Mouse (Mus musculus) embryonic facial prominence, embryonic 12.5 days (tissue): ENCODE results near the gene Gchfr. TPM values are rescaled to one million over a fixed set of nuclear protein-coding genes. Genes with fewer than 3 reads are reported as not detected.
A peak's percentile ranks its signal among the peaks of the same experiment; 100 is the strongest.

ENCODE experiments used
- ATAC-seq: fragments of 200-750 bp; cut with Nextera tagmentation; 2 replicates; pipeline ENCODE4 v1.8.0; 2017; ENCODE audit not compliant: insufficient number of reproducible peaks, insufficient read depth, low FRiP score, low TSS enrichment
- H3K27ac ChIP-seq: fragments of 300-500 bp; sonication (generic); 2 replicates; pipeline ENCODE4 v1.5.1; 2016; ENCODE audit warnings: mild to moderate bottlenecking
- H3K27me3 ChIP-seq: fragments of 300-500 bp; sonication (generic); 2 replicates; pipeline ENCODE4 v1.6.1; 2016; ENCODE audit warnings: mild to moderate bottlenecking, moderate library complexity
- H3K36me3 ChIP-seq: fragments of 300-500 bp; sonication (generic); 2 replicates; pipeline ENCODE4 v1.6.1; 2016; ENCODE audit warnings: mild to moderate bottlenecking
- H3K4me1 ChIP-seq: fragments of 300-500 bp; sonication (generic); 2 replicates; pipeline ENCODE4 v1.6.1; 2016
- H3K4me2 ChIP-seq: fragments of 300-500 bp; sonication (generic); replicated peaks from 2 replicates; pipeline ENCODE4 v1.6.1; 2016; ENCODE audit warnings: mild to moderate bottlenecking, moderate library complexity
- H3K4me3 ChIP-seq: fragments of 300-500 bp; sonication (generic); 2 replicates; pipeline ENCODE4 v1.5.1; 2016; ENCODE audit warnings: mild to moderate bottlenecking
- H3K9ac ChIP-seq: fragments of 300-500 bp; sonication (generic); 2 replicates; pipeline ENCODE4 v1.6.1; 2016; ENCODE audit warnings: mild to moderate bottlenecking, moderate library complexity
- H3K9me3 ChIP-seq: fragments of 300-500 bp; sonication (generic); 2 replicates; pipeline ENCODE4 v1.6.1; 2016; ENCODE audit warnings: mild to moderate bottlenecking, moderate library complexity
- WGBS: fragments of 180-500 bp; shearing (Covaris S2); methylation state at CpG from one replicate; pipeline ENCODE4 v1.1.7; 2016; 5-methylcytosine and 5-hydroxymethylcytosine counted together
- polyA plus RNA-seq: library from polyadenylated mRNA; unstranded; fragments of >200 nt; fragmentation: Nextera tagmentation; extraction: Ambion mirVana; gene quantifications from 2 replicates; pipeline ENCODE4 v1.2.1, GENCODE M21; 2016

The Gchfr gene
- polyA plus RNA-seq, 1 experiment from 2014 or later = 5.2 TPM

DNA sequence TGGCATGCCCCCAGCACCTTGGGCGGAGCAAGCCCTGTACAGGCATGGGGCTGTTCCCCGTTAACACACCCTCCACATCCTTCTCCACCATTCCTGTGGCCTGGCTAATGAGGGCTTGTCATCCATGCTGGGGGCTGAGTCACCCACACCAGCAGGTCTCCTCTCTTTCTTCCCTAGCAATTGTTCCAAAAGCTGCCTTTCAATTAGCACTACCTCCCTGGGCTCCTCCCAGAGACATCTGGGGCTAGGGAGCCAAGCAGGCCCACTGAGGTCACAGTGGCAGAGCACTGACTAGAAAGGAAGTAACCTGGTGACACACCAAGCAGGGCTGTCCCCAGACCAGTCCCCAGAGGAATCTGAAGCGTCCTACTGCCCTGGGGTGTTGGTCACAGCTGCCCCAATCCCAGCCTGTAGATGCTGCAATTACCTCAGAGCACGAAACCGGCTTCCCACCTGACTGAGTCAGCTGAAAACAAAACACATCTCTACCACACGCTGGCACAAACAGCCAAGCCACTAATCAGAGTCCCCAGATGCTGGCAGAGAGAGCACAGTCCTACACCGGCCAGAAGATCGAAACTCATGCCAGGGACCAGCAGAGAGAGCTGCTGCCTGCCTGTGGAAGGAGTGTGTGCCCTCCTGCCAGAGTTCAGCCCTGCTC is 6.5 kb downstream of the Gchfr start, which contains the start of gene Gm14137:
Gene Gm14137, plus strand, starts transcription at position 519 of the 661 bp plus-strand sequence.
- no peak for ATAC-seq
- WGBS = 31% methylated on average over 8 of the region's 8 CpGs
- no peaks in the 10 kb centered on the region for H3K27me3 ChIP-seq
- no peaks in the 10 kb centered on the region for H3K9me3 ChIP-seq
- no peak within 1 kb of the TSS for H3K9ac ChIP-seq
- H3K4me2 ChIP-seq = no peak within 1 kb of the TSS
- peaks cover 15% of the 10 kb centered on the region; the same call in 1 of the 2 replicates for H3K36me3 ChIP-seq
- no peak within 1 kb of the TSS for H3K27ac ChIP-seq
- peaks cover 14% of the 10 kb centered on the region; the same call in 1 of the 2 replicates for H3K4me1 ChIP-seq
- no peak within 1 kb of the TSS for H3K4me3 ChIP-seq

DNA sequence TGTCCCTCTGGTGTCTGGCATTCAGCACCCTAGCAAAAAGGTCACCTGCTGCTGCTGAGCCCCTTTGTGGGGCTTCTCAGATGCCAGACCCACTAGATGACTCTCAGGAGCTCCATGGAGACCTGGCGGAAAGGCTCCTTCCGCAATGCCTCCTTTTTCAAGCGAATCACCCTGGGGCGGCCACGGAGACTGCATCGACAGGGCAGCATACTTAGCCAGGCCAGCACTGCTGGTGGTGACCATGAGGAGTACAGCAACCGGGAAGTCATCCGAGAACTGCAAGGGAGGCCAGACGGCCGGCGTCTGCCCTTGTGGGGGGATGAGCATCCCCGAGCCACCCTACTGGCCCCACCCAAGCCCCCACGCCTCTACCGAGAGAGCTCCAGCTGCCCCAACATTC is 7.3 kb downstream of the Gchfr start:
- peaks cover 14% of the 10 kb centered on the region; the same call in 1 of the 2 replicates for H3K4me1 ChIP-seq
- ATAC-seq = no peak
- no peak overlapping the region for H3K4me3 ChIP-seq
- 51% methylated on average over 14 of the region's 14 CpGs for WGBS
- no peak overlapping the region for H3K4me2 ChIP-seq
- H3K36me3 ChIP-seq = peaks cover 22% of the 10 kb centered on the region
- no peaks in the 10 kb centered on the region for H3K9me3 ChIP-seq
- no peak overlapping the region for H3K27ac ChIP-seq
- no peaks in the 10 kb centered on the region for H3K27me3 ChIP-seq
- no peak overlapping the region for H3K9ac ChIP-seq

DNA sequence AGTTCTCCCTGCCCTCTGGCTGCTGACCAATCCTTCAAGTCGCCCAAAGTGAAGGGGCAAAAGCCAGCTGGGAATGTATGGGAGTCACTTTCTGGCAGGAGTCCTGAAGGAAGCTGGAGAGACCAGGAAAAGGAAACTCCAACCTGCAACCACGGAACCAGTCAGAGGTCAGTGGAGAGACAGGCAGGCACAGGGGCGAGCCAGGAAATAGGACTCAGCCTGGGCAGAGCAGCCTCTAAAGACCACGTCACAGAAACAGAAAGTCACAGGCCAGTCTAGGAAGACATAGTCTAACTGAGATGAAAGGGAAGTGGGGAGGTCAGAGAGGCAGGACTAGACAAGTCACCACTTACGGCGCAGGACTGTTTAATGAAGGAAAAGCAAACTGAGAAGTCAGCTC is 8.0 kb downstream of the Gchfr start:
- no peak overlapping the region for H3K9ac ChIP-seq
- H3K4me3 ChIP-seq = no peak overlapping the region
- H3K4me1 ChIP-seq = peaks cover 14% of the 10 kb centered on the region; the same call in 1 of the 2 replicates
- 61% methylated on average over 6 of the region's 6 CpGs for WGBS
- H3K4me2 ChIP-seq = no peak overlapping the region
- H3K27me3 ChIP-seq = no peaks in the 10 kb centered on the region
- no peak for ATAC-seq
- H3K9me3 ChIP-seq = no peaks in the 10 kb centered on the region
- no peak overlapping the region for H3K27ac ChIP-seq
- H3K36me3 ChIP-seq = peaks cover 30% of the 10 kb centered on the region

DNA sequence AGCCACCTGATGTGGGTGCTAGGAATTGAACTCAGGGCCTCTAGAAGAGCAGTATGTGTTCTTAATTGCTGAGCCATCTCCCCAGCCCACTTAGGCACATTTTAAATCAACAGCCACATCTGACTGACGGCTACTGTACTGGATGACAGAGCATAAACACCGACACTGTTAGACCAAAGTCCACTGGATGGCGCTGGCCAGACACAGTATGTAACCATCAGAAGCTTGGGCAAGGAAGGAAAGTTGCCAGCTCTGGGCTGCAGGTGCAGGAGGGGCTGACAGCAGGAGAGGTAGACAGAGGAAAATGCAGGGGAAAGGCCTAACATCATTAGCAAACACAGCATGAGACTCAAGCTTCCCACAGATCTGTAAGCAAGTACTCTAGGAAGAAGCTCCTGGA is 9.2 kb downstream of the Gchfr start:
- 63% methylated on average over 3 of the region's 3 CpGs for WGBS
- ATAC-seq = no peak
- Histone ChIP-seq H3K4me2 (no peak overlapping the region), H3K4me1 (peaks cover 13% of the 10 kb centered on the region; the same call in 1 of the 2 replicates), H3K9me3 (no peaks in the 10 kb centered on the region), H3K27ac (no peak overlapping the region), H3K36me3 (peaks cover 33% of the 10 kb centered on the region), H3K4me3 (no peak overlapping the region), H3K27me3 (no peaks in the 10 kb centered on the region), H3K9ac (no peak overlapping the region)

DNA sequence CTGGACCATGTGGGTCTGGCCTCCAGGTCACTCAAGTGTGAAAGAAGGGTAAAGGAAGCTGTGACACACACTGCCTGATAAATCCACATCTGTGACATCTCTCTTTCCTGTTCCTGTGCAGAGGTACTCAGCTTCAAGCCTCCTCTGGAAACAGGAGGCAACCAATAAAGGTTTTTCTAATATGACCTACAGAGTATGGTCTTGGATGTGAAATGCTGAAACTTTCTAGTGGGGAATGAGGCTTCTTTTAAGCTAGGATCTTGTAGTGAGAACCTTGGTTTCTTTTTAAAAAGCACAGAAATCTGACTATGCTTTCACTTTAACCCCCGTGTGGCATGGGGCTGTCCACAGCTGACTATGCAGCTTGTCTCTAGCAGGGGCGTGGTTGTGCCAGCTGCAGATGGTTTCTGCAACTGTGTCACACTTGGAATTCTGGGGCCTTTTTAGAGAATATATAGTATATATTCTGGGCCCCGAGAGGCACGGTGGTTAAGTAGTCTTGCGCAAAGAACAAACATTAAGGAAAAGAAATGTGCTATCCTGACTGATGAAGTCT is 9.9 kb downstream of the Gchfr start:
- no peaks in the 10 kb centered on the region for H3K9me3 ChIP-seq
- ATAC-seq = no peak
- H3K4me2 ChIP-seq = no peak overlapping the region
- H3K9ac ChIP-seq = no peak overlapping the region
- 89% methylated on average over 5 of the region's 5 CpGs for WGBS
- H3K27me3 ChIP-seq = no peaks in the 10 kb centered on the region
- H3K36me3 ChIP-seq = peaks cover 28% of the 10 kb centered on the region
- H3K4me1 ChIP-seq = peaks cover 10% of the 10 kb centered on the region; the same call in 1 of the 2 replicates
- no peak overlapping the region for H3K27ac ChIP-seq
- no peak overlapping the region for H3K4me3 ChIP-seq

DNA sequence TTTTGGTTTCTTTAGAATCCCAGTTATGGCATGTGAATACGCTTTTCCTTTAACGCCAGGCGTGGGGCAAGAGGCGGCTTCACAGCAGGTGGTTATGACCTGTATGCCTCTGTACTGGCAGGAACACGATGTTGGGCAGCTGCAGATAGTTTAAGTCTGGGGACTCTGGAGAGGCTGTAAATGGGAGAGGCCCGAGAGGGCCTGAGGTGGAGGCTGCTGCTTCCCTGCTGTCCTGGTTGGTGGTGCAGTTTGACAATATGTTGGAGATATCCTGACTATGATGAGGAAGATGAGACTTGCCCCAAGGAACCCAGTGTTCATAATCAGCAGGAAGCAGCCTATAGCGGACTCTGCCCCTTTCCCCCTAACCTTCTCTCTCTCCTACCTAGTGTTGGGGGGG is 15.3 kb downstream of the Gchfr start:
- Histone ChIP-seq H3K4me3 (no peak overlapping the region), H3K27me3 (no peaks in the 10 kb centered on the region), H3K27ac (no peak overlapping the region), H3K9ac (no peak overlapping the region), H3K4me2 (no peak overlapping the region), H3K9me3 (no peaks in the 10 kb centered on the region), H3K4me1 (no peaks in the 10 kb centered on the region), H3K36me3 (peaks cover 45% of the 10 kb centered on the region)
- no peak for ATAC-seq
- WGBS = 81% methylated on average over 7 of the region's 7 CpGs

DNA sequence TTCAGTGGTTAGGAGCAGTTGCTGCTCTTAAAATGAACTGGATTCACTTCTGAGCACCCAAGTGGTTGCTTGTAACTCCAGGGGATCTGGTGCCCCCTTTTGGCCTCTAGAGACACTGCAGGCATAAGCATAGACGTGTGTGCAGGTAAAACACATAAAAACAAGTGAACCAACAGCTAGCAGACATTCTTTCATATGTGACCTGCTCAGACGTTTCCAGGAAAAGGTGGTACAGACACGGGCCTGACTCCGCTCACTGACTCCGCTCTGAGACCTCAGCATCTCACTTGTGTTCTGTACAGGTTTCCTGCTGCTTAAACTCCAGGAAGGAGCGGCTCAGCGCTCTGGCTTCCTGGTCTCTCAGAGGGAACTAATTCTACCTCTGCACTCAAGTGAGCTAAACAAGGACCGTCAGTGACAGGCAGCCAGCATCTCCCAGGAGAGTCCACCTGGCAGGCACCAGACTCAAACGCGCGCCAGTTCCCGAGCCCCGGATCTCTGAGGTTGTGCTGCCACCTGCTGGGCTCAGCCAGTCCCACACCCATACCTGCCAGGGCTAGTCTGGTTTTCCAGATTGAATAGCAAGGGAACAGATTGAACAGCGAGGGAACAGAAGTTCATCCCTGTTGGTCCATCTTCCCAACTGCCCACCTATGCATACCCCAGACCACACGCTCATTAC is 21.6 kb downstream of the Gchfr start:
- H3K36me3 ChIP-seq = peaks cover 9% of the 10 kb centered on the region
- H3K4me2 ChIP-seq = peak overlapping the region; percentile 70
- 8% methylated on average over 15 of the region's 15 CpGs for WGBS
- ATAC-seq = 0 out of 2 replicates have a peak, but pooled peaks have one; percentile 52
- 0 out of 2 replicates have a peak, but pooled peaks cover 4% of the 10 kb centered on the region for H3K4me1 ChIP-seq
- peak overlapping the region; percentile 31 for H3K9ac ChIP-seq
- no peaks in the 10 kb centered on the region for H3K9me3 ChIP-seq
- H3K4me3 ChIP-seq = peak overlapping the region; percentile 35
- H3K27ac ChIP-seq = peak overlapping the region; percentile 9; the same call in 1 of the 2 replicates
- H3K27me3 ChIP-seq = no peaks in the 10 kb centered on the region

DNA sequence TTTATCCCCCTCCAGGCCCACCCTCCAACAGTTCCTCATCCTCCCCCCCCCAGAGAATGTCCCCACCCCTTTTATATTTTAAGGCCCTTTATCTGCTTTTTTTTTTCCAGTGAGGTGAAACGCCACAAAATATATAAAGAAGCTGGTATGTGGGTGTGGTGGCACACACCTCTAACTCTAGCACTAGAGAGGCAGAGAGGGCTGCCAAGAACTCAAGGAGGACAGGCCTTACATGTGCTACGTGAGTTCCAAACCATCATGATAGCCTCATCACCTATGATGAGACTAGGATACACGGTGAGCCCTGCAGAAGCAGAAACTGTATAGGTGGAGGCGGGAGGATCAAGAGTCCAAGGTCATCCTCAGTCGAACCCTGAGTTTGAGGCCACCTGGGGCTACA is 23.4 kb downstream of the Gchfr start:
- H3K27me3 ChIP-seq = no peaks in the 10 kb centered on the region
- ATAC-seq = no peak
- H3K36me3 ChIP-seq = no peaks in the 10 kb centered on the region
- H3K4me1 ChIP-seq = peaks cover 6% of the 10 kb centered on the region; the same call in 1 of the 2 replicates
- 77% methylated on average over 5 of the region's 5 CpGs for WGBS
- H3K4me2 ChIP-seq = no peak overlapping the region
- no peak overlapping the region for H3K9ac ChIP-seq
- no peaks in the 10 kb centered on the region for H3K9me3 ChIP-seq
- no peak overlapping the region for H3K27ac ChIP-seq
- no peak overlapping the region for H3K4me3 ChIP-seq

DNA sequence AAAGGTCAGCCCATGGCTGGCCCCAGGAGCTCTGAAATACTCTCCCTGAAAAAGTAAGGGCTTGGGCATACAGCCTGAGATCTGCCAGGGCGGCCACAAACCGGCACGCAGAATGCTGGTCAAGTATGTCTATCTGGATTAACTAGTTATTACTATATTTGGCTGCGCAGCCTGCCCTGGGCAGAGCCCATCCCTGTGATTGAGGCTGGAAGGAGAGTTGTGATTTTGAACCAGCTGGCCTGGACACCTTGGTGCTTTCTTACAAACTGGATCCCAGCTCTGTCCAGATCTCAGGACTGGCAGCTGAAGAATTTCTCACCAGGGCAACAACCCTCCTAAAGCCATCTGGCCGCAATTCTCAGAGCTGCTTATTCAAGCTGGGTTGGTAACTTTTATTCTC is 26.6 kb downstream of the Gchfr start:
- H3K27ac ChIP-seq = no peak overlapping the region
- H3K4me3 ChIP-seq = no peak overlapping the region
- no peak overlapping the region for H3K9ac ChIP-seq
- no peaks in the 10 kb centered on the region for H3K9me3 ChIP-seq
- H3K4me2 ChIP-seq = no peak overlapping the region
- H3K27me3 ChIP-seq = no peaks in the 10 kb centered on the region
- no peaks in the 10 kb centered on the region for H3K36me3 ChIP-seq
- H3K4me1 ChIP-seq = peaks cover 15% of the 10 kb centered on the region
- 88% methylated on average over 5 of the region's 5 CpGs for WGBS
- ATAC-seq = no peak

DNA sequence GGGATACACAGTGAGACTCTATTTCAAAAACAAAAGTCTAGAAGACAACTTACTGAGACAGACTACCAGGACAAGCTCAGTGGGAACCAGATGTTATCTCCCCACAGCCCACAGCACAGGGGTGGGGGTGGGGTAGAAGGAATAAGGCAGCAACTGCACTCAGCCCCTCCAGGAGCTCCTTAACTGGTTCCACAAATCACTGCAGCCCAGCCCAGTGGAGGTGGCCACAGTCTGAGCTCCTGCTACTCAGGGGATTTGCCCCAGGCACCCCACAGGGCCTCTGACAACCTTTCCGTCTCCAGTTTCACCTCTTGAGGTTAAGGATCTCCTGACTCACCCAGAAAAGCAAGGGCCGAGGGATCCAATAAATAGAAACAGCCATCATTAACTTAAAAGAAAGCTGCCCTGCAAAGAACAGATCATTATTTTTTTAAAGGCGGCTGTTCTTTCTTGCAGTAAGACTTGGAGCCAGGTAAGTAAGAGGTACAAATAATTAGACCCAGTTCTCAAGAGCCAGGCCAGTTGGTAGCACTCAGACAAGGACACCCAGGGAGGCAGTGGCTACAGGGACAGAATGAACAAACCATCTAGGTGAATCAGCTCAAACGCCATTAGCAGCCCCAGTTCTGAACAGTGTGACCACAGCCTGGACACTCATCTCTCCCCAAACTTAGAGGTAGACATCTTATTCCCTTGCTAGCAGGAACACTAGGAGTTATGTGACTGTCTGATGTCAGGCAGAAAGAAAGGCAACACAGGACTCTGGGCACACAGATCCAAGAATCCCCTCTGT is 28.9 kb downstream of the Gchfr start:
- Histone ChIP-seq H3K27ac (peak overlapping the region; percentile 58), H3K9me3 (no peaks in the 10 kb centered on the region), H3K4me2 (no peak overlapping the region), H3K4me3 (no peak overlapping the region), H3K4me1 (peaks cover 14% of the 10 kb centered on the region), H3K36me3 (no peaks in the 10 kb centered on the region), H3K9ac (no peak overlapping the region), H3K27me3 (no peaks in the 10 kb centered on the region)
- peak; percentile 62; the same call in 1 of the 2 replicates for ATAC-seq
- 11% methylated on average over 4 of the region's 4 CpGs for WGBS

DNA sequence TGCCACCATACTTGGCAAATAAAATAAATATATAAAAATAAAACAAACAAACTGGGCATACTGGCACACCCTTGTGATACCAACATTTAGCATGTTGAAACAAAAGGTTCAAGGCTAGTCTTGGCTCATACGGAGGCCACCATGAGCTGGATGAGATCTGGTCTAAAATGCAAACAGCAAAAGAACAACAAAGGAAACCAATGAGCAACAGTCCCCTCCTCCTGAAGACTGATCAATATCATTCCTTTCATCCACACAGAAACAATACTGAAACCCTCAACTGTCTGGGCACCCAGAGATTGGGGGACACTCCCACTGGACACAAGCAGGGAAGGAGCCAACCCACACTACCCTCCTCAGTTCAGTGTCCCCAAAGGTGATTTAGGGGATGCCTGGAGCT is 29.9 kb downstream of the Gchfr start:
- Histone ChIP-seq H3K4me1 (peaks cover 14% of the 10 kb centered on the region), H3K27me3 (no peaks in the 10 kb centered on the region), H3K9ac (no peak overlapping the region), H3K9me3 (no peaks in the 10 kb centered on the region), H3K4me3 (no peak overlapping the region), H3K4me2 (no peak overlapping the region), H3K36me3 (no peaks in the 10 kb centered on the region), H3K27ac (no peak overlapping the region)
- WGBS = 87% methylated on average over 1 of the region's 1 CpGs
- no peak for ATAC-seq
